Mouse (Mus musculus): Measurements from ENCODE around the gene Pik3c2b.
A peak's percentile ranks its signal among the peaks of the same experiment; 100 is the strongest.
"Not testable (repeated sequence)": the region's sequence is repeated elsewhere in the genome, so short reads cannot be mapped to it uniquely, and the experiment has no call there.

Pik3c2b gene

DNA sequence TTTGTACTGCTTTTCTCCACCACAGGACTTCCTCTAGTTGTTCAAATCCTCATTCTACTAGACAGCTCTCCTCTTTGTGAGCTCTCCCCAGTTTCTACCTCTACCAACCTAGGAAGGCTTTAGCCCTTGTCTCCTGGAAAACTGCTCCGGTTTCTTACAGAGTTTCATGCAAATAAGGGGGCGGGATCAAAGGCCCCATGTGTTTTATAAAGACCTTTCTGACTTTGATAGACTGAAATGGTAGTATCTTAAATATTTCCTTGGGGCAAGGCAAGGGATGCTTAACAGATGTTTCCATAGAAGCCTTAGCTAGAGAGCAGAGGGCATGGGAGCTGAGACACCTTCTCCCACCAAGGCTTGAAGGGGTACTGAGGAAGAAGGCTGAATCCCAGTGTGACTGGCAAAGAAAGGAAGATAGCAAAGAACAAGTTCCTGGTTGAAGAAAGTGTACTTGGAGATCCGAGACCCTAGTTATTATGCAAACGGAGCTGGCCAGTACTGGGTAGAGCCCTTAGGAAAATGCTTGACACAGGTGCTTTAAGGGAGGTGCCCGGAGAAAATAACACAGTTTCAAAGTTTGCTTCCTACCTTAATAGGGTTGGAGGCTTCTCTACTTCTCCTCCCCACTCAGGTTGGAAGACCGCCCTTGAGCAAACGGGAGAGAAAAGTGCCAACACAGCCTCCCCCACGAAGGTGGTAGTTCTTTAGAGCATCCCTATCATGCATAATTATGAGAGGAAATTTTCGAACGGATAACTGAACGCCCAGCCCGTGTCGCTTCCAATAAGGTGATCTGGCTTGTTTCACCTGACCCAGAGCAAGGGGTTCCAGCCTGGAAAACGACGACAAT lies at the start of gene Pik3c2b:
Gene Pik3c2b (plus strand): TSS at position 657 of the 850 bp plus-strand sequence.
- no peak for DNase-seq

DNA sequence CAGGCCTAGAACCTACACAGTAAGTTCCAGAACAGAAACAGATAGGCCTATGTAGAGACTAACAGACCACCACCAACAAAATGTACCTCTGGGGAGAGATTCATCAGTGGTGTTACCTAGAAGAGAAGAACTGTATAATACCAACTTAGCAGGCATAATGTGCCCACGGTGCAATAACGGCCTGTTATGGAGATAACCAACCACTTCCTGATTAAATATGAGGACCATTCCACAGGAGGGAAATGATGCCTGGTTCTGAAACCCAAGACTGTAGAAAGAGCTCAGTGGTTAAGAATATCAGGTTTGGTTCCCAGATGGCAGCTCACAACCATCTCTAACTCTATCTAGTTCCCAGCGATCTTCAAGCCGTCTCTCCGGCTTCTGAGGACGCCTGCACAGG lies 45.1 kb upstream of the Pik3c2b start:
- no peak for DNase-seq

DNA sequence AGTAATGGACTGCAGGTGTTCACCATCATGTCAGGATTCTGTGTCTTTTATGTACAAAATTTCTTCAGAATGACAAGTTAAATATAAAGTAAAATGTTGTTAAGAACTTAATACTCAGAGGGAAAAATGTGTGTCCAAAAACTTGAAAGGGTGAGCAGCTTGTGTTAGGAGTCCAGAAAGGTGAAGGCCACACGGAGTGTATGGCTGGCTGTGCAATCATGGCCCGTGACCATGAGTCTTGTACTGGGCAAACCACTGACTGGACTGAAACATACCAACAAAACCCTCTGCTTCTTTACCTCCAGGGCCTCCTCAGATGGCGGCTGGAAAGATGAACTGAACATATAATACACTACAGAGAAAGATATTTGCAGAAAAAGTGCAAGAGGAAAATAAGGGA lies 38.9 kb upstream of the Pik3c2b start:
- DNase-seq: no peak

DNA sequence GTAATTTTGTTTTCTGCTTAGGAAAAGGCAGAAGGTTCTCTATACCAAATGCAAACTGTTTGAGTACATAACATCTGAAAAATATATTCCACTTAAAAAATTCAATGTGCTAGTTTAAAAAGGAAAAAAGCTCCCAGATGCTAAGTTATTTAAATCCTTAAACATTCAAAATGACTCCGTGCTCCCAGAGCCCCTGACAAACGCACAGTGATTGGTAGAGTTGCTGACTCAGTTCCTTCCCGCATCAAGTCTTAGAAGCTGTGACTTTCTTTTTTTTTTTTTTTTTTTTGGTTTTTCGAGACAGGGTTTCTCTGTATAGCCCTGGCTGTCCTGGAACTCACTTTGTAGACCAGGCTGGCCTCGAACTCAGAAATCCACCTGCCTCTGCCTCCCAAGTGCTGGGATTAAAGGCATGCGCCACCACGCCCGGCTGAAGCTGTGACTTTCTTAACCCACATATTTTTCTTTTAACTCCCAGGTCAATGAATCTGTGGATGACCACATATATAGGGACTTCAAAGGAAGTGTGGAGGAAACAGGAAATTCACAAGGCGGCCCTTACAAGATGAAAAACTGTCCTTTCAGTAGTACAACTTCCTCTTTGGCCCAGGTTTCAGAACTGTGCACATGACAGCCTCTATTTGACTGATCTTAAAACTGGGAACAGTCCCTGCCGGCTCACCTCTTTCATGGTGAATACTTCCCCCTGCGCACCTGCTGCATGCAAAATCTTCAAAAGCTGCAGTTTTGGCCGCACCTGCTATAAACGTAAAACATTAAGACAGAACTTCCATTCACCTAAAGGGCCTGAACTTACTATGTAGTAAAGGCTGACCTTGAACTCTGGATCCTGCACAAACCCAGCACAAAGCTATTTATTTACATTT lies 33.3 kb upstream of the Pik3c2b start:
- peak; percentile 26 for DNase-seq

DNA sequence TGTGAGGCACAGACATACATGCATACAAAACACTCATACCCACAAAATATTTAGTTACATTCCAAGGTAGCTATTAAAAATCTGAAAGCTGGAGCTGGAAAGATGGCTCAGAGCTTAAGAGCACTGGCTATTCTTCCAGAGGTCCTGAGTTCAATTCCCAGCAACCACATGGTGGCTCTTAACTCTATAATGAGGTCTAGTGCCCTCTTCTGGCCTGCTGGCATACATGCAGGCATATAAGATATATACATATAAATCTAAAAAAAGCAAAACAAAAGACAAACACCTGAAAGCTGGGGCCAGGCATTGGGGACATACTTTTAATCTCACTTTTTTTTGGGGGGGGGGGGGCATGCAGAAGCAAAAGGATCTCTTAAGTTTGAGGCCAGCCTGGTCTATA lies 32.1 kb upstream of the Pik3c2b start:
- no peak for DNase-seq

DNA sequence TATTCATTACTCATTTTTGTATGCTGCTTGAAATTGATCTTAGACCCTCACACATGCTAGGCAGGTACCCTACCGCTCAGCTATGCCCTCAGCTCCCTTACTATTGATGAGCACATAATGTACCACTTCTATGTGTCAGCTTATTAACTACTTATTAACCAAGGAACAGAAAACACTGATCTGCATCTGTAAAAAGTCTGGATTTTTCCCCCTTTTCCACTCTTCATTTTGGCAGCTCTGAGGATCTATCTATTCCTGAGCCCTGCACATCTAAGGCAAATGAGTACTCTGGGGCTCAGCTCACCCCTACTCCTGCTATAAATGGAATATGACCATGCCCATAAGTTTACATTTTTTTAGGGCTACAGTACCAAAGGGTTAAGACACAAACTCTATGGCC lies 31.3 kb upstream of the Pik3c2b start:
- DNase-seq: no peak

DNA sequence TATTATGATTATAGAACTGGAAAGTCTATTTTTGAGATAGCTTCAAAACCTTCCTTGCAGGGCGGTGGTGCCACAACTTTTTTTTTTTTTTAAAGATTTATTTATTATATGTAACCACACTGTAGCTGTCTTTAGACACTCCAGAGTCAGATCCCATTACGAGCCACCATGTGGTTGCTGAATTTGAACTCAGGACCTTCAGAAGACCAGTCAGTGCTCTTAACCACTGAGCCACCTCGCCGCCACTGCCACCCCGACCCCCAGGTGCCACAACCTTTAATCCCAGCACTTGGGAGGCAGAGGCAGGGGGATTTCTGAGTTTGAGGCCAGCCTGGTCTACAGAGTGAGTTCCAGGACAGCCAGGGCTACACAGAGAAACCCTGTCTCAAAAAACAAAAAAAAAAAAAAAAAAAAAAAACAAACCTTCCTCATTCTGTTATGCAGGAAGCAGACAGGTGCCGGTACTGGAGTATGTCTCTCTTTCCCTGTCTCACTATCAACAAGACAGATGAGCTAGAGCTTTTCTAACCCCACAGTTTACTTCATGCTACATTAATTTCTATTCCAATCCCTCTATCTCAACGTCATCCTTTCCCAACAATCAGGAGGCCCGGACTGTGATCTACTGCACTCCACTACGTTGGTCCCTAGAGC lies 28.6 kb upstream of the Pik3c2b start:
- DNase-seq: no peak

DNA sequence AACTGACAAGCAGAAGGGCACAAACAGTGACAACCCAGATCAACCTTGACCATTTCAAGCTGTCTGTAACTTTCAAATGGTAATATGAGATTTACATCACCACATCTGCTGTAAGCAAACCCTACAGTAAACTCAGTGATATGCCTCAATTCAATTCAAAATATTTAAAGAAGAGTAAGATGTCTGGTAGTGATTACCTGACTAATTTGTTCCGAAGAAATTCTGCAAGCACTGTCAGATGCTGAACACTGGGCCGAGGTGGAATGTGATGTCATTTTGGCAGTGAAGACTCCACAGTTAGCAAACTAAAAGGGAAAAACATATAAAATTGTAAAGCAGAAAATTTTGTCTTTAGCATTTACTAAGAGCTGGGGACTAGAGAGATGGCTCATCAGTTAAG lies 26.9 kb upstream of the Pik3c2b start:
- no peak for DNase-seq

DNA sequence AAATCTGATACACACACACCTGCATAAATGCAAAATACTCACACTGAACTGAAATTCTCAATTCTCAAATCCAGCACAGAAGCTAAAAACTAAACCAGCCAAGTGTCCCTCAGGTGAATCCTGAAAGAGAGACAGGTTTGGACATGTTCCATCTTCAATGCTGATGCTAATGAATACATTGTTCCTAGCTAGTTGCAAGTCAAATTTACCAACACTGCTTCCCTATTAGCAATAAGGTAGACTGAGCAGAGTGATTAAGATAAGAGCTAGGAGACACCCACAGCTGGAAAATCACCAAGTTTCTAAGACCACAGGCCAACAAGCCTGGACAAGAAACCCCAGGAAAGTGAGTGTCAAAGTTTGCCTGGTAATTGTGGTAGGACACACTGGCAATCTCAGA lies 26.2 kb upstream of the Pik3c2b start:
- no peak for DNase-seq

DNA sequence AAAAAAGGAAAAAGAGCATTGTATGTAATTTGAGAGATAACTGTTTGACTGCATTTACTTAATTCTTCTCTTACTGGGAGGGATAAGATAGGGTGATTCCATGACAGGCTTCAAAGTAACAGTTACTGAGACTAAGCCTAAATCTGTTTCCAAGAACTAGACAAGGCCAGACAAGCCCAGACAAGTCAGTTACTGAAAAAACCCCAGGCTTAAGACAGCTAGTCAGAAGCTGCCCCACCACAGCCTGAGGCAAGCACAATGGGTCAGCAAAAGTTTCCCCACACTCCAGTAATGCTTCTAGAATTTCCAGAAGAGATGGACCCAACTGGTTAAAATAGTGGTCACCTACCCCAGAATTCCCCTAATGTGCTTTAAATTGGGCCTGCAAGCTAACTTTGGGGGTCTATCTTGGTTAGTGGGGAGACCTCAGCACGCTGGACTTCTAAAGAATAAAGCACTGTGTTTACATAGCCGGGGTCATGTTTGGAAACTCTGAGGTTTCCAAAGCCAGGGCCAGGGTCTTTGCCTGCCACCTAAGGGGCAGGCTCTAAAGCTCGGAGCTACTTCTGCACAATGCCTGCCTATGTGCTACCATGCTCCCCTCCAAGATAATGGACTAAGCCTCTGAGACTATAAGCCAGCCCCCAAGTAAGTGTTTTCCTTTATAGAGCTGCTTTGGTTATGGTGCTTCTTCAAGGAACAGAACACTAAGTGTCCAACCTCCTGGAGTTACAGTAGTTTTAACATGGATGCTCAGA lies 25.2 kb upstream of the Pik3c2b start:
- no peak for DNase-seq

DNA sequence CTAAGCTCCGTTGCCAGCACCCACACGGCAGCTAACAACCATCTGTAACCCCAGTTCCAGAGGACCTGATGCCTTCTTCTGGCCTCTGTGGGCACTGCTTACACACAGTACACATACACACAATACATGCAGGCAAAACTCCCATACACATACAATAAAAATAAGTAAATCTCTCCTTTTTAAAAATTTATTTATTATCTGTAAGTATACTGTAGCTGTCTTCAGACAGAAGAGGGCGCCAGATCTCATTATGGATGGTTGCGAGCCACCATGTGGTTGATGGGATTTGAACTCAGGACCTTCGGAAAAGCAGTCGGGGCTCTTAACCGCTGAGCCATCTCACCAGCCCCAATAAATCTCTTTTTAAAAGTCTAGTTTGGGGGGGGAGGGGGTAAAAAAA lies 24.1 kb upstream of the Pik3c2b start:
- DNase-seq: peak; percentile 22

DNA sequence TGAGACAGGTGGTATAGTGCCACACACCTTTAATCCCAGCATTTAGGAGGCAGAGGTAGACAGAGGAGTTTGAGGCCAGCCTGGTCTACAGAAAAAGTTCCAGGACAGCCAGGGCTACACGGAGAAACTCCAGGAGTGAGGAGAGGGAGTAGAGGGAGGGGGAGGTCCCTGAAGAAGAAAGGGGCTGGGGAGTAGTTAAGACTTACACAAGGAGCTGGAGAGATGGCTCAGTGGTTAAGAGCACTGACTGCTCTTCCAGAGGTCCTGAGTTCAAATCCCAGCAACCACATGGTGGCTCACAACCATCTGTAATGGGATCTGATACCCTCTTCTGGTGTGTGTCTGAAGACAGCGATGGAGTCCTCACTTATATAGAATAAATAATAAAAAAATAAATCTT lies 23.5 kb upstream of the Pik3c2b start:
- not testable (repeated sequence) for DNase-seq

DNA sequence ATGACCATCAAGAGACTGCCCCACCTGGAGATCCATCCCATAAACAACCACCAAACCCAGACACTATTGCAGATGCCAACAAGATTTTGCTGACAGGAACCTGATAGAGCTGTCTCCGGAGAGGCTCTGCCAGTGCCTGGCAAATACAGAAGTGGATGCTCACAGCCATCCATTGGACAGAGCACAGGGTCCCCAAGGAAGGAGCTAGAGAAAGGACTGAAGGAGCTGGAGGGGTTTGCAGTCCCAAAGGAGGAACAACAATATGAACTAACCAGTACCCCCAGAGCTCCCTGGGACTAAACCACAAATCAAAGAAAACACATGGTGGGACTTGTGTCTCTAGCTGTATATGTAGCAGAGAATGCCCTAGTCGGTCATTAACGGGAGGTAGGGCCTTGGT lies 21.7 kb upstream of the Pik3c2b start:
- DNase-seq: not testable (repeated sequence)

DNA sequence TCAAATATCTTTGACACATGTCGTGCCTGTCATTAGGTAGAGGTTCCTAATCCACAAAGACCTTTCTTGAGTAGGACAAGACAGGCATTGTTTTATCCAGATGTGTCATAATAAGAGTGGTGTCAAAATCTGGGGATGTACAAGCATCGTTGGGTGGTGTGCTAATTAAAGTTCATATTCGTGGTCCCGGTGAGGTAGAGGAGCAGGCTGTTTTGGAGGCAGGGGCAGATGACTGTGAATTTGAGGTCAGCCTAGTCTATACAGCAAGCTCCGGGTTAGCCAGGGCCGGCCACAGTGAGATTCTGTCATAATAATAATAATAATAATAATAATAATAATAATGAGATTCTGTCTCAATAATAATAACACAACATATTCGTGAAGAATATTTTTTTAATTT lies 21.0 kb upstream of the Pik3c2b start:
- no peak for DNase-seq

DNA sequence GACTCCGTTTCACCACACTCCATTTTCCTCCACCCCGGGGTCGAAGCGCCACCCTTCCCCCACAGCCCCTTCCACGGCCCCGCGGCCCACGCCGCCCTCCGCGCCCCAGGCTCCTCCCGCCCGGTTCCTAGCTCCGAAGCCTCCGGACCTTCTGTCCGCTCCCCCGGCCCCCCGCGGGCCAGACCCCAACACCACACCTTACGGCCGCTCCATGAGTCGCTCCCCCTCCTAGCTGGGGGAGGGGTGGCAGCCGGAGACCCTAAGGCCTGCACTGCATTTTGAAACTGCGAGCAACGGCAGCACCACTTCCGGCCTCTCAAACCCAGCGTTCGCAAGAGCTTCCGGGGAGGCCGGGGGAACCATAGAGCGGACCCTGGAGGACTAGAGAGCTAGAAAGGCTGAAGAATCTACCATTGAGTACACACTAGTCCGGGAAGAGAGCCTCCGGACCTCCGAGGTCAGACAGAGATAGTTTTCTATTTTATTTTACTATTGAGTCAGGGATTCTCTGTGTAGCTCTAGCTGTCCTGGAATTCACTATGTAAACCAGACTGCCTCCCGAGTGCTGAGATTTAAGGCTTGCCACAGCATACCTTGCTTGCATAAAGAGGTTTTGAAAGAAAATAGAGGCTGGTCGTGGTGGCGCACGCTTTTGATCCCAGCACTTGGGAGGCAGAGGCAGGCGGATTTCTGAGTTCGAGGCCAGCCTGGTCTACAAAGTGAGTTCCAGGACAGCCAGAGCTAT lies 20.2 kb upstream of the Pik3c2b start:
- DNase-seq: peak; percentile 94

DNA sequence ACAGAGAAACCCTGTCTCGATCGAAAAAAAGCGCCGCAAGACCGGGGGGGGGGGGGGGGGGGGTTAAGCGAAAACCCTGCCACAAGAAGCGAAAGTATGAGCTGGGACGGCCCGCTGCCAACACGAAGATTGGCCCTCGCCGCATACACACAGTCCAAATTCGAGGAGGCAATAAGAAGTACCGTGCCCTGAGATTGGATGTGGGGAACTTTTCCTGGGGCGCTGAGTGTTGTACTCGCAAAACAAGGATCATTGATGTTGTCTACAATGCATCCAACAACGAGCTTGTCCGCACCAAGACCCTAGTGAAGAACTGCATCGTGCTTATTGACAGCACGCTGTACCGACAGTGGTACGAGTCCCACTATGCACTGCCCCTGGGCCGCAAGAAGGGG lies 19.7 kb upstream of the Pik3c2b start:
- DNase-seq: peak; percentile 23

DNA sequence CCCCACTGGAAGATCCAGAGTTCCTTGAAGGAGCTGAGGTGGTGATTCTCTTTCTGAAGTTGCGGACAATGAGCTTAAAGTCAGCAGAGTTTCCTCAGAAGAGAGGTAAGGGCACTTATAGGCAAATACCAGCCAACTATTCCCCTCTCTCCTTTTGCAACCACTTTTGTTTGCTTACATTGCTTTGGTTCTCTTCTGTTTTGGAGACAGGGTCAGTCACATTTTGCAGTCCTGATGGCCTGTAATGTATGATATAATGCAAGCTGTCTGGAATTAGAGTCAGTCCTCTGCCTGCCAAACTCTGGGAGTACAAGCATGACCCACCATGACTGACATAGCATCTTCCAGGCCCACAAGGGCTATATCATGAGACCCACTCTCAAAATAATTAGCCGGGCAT lies 18.3 kb upstream of the Pik3c2b start:
- DNase-seq: no peak

DNA sequence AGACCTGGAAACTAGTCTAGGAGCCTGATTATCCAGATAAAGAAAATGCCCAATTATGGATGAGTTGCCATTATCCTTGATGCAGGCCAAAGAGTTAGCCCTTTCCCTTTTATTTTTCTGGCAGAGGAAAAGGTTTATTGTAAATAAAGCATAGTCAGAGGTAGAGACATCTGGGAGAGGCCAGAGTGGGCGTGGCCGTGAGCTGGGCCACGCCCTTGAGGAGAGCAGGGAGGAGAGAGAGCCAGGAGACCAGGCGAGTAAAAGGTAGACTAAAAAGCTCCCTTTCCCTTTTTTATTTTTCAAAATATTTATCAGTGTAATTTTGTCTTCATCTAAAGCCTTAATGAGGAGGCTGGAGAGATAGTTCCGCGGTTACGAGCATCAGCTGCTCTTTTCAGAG lies 17.5 kb upstream of the Pik3c2b start:
- DNase-seq: no peak

DNA sequence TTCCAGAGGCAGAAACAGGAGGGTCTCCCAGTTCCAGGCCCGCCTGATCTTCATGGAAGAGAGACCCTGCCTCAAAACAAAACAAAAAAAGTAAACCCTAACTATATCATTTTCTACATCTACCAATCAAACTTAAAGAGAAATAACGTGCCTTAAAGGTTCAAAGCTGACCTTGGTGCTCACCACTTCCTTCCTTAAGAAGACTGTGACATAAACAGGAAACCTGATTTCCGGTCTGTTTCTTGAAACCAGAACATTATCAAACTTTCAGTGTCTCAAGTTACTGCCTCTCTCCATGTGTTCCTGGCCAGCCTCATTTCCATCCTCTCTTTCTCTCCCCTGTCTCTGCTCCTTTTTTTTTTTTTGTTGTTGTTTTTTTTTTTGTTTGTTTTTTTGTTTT lies 15.7 kb upstream of the Pik3c2b start:
- DNase-seq: no peak

DNA sequence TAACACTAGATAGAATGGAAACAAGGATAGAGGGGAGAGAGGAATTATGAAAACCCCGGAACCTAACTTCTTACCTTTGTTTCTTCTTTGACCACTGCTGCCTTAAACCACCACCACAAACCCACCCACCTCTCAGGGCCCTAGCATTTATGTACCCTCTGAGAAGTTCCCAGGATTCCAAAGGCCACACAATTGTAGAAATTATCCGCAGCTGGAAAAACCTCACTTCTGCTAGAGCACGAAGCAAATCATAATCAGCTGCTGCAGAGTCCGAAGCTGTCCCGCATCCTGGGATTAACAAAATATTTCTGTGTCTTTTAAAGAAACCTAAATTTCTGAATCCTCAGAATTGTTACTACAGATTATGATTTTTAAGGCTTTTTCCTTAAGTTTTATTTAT lies 15.0 kb upstream of the Pik3c2b start, which contains the start of gene Mdm4:
Gene Mdm4 (minus strand): TSS at position 101 of the 400 bp plus-strand sequence.
- DNase-seq: no peak

DNA sequence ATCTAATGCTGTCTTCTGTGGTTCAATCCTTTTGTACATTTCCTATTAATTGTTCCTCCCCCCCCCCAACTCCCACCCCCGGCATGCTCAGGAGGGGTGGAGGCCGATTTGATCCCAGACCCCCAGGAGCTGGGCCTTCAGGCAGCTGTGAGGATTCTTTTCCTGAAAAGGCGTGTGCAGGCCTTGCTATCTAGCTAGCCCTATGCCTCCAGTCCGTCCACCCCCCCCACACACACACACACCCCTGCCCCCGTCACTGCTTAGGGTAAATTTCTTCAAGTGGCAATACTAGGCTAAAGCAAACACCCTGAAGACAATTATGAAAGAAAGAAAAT lies 12.5 kb upstream of the Pik3c2b start:
- no peak for DNase-seq

Measured in lung, postnatal 36 days (tissue).